8 mouse cellular contexts compared by ENCODE assay signal in the genomic region with DNA sequence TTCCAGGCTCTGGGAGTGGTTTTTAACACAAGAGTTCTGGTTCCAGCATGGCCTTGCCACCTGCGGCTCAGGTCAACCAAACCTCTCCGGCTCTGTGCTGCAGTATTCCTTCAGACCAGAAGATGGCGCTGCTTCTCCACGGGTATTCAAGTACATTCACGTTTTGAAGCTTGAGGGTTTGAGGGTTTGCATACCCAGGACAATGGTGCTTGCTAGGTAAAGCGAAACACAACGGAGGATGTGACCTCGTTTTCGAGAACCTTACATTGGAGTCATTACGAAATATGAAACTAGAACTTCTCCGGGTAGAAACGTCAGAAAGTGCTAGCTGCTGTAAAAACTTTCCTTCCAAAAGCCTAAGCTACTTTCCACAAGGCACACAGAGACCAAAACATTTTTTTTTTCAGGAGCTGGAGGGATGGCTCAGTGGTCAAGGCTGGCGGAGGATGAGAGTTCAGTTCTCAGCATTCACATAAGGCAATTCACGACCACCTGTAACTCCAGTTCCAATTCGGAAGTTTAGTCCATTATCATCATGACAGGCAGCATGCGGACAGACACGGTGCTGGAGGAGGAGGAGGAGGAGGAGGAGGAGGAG. TPM values are rescaled to one million over a fixed set of nuclear protein-coding genes. Genes with fewer than 3 reads are reported as not detected.
DNase-seq lines count a peak whose midpoint lies in the region.

No protein-coding gene starts in this region.

- H3K36me3 ChIP-seq in hindbrain, embryonic 10.5 days = no peaks in the 10 kb centered on the region

- H3K27ac ChIP-seq in hindbrain, embryonic 10.5 days = 0 out of 2 replicates have a peak overlapping the region, but pooled peaks have one; percentile 9

- WGBS in hindbrain, embryonic 10.5 days = 3% methylated on average over 17 of the region's 17 CpGs

- peaks cover 17% of the 10 kb centered on the region; the same call in 1 of the 2 replicates for H3K27me3 ChIP-seq in hindbrain, embryonic 10.5 days (ENCODE audit: insufficient read depth, poor library complexity, severe bottlenecking)

- H3K4me1 ChIP-seq in hindbrain, embryonic 10.5 days (replicated peaks) = peaks cover 30% of the 10 kb centered on the region

- peak overlapping the region; percentile 34 for H3K4me3 ChIP-seq in hindbrain, embryonic 10.5 days

- DNase-seq in MN1 (ENCODE audit: low spot score) = peak; percentile 85
- peak; percentile 94 for DNase-seq in cerebellum, adult 9-10 months
- peak; percentile 93 for DNase-seq in forelimb bud, embryonic 11.5 days (ENCODE audit: low read depth, low spot score)
- peak; percentile 90 for DNase-seq in hindbrain, embryonic 10.5 days (ENCODE audit: low spot score)
- peak; percentile 52 for DNase-seq in layer of hippocampus, adult 9-11 months
- DNase-seq in lung, postnatal 10 days = peak; percentile 88
- DNase-seq in ovary, postnatal 36 days (ENCODE audit: low spot score) = peak; percentile 73
- DNase-seq in thymus, postnatal 14 days = peak; percentile 90

- no peaks in the 10 kb centered on the region for H3K9me3 ChIP-seq in hindbrain, embryonic 10.5 days

RNA-seq across cellular contexts. Expression of a gene that starts 19.5 kb away (rescaled TPM):
- 29.4 and 39.9 TPM in 2 replicates for polyA plus RNA-seq in hindbrain, embryonic 10.5 days (2016; fragmentation: Nextera tagmentation; extraction: Ambion mirVana)

RNA-seq across cellular contexts. Expression of a gene that starts 47.0 kb away (rescaled TPM):
- not detected in 2 replicates for polyA plus RNA-seq in hindbrain, embryonic 10.5 days (2016; fragmentation: Nextera tagmentation; extraction: Ambion mirVana)

Comparison
In these comparisons a context has a peak if more than half of its experiments do, and no peak if none do; other contexts are left out.
1. Peak in every context shown above with its lines: DNase-seq, H3K4me3 ChIP-seq and H3K27ac ChIP-seq.